Mouse (Mus musculus): Measurements from ENCODE around the gene Lama2.

GRCm38 (mm10) chr10:27140422-27140821 lies 479.1 kb downstream of the Lama2 start:
- no peak for TF ChIP-seq GATA1 (IDR thresholded peaks at IDR 0.05; ENCODE audit: low read length)
- TF ChIP-seq TAL1 (IDR thresholded peaks at IDR 0.05; ENCODE audit: low read length), result no peak
